Mouse (Mus musculus) brain, adult 10 weeks (tissue): ENCODE measurements around the gene Gtpbp3. TPM values are rescaled to one million over a fixed set of nuclear protein-coding genes. Genes with fewer than 3 reads are reported as not detected.

Experiments used
- polyA plus RNA-seq: library from polyadenylated mRNA; stranded (reverse); fragments of 350-450 nt; fragmentation: Illumina TruSeq; extraction: RNeasy Lipid Tissue Mini Kit (QIAGEN cat#74804); gene quantifications from one replicate; pipeline ENCODE4 v1.2.3, GENCODE M21; 2015; ENCODE audit warnings: low read depth, low replicate concordance

Gtpbp3 gene
- 27.3 TPM for polyA plus RNA-seq

GRCm38 (mm10) chr8:71487691-71488445 is at the start of gene Gtpbp3:
Gene Gtpbp3, plus strand, starts transcription at chr8:71488103.

GRCm38 (mm10) chr8:71463188-71464033 is 24.5 kb upstream of the Gtpbp3 start, which contains the start of gene Abhd8:
Gene Abhd8, minus strand, starts transcription at chr8:71463655.

DNA sequence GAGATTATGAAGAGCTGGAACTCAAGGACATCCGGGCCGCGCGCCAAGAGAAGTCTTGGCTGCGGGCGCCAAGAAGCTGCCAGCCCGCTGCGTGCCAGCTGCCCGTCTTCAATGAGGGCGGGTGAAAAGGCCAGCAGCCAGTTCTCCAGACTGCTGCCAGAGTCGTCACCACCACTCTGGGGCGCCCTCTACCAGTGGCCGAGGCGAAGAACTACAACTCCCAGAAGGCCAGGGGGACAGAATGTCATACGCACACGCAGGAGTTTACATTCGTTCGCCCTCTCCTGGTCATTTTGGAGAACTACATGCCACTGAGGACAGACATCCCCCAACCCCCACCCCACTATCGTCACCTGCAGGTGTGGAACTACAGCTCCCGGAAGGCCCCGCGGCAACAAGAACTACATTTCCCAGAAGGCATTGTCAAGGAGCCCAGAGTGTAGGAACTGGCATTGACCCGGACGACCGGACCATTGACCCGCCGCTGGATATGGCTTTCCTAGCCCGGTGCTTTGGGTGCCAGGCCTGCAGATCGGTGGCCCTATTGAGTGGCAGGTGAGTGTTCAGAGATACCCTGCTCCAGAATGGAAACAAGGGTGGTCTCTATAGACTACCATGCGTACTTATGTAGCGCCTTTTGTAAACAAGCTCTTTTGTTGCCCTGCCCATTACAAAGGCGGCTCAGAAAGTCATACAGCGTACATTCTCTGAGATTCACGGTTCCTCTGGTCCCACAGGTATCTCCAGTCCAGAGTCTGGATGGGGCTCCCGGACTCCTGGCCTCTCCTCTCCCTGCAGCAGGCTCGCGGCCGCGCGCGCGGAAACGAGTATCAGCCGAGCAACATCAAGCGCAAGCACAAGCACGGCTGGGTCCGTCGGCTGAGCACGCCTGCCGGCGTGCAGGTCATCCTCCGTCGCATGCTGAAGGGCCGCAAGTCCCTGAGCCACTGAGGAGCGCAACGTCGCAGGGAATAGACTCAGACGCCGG is 23.1 kb upstream of the Gtpbp3 start, which contains the start of gene Mrpl34:
Mrpl34 (plus strand) TSS at position 447 of the 988 bp plus-strand sequence.

GRCm38 (mm10) chr8:71468916-71469315 is 19.0 kb upstream of the Gtpbp3 start, which contains the start of gene Dda1:
Gene Dda1, plus strand, starts transcription at chr8:71469199.

DNA sequence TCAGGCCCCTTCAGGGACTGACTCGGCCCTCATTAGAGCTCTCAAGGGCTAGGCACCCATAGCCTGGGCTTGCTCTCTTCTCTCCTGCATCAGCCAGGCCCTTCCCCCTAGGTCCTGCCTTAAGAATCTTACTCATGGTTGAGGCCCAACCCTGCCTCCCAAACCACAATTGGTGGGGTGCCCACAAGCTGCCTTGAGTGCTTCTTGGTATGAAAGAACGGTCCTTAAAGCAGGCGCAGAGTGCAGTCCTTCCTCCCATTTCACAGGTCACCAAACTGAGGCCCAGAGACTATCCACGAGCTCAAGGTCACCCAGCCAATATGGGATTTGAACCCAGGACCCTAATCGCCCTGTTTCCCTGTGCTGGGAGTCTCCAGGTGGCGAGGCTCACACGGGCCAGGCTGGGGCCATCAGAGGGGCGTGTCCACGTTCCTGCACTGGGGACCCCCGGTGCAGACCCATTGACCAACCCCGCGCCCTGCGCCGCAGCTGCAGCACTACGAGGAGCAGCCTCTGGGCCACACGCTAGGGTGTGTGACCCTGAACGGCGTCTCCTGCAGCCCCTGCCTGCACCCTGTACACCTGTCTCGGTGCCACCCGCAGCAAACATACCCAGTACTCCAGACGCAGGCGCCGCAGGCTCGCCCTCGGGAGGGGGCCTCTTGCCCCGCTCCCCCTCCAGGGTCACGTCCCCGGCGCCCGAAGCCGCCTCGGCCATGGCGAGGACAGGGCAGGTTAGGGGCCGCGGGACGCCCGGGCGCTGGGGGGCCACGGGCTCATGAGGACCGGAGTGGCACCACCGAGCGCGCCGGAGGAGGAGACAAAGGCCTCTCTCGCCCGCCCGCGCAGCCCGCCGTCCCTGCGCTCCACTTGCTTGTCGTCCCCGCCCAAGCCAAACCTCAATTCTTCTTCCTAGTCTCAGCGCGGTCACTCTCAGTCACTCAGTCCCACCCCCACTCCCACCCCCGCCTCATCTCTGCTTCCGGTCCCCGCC is 2.5 kb upstream of the Gtpbp3 start, which contains the start of gene Ano8:
Ano8 (minus strand) TSS at position 822 of the 994 bp plus-strand sequence.

DNA sequence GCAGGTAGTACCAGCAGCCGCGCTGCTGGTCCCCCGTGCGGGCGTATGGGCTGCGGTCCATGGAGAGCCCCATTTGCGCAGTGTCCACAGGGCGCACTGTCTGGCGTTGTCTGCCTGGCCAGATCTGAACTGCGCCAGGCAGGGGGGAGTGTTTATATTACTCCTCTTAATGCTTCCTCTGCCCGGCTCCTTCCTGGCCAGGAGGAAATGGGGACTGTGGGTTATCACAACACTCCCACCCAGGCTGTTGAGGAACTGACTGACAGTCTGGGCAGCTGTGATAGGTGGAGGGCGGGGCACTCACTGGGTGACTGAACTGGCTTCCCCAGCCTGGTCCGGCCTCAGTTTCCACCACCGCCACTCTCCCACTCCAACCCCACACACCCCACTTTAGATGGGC is 23.7 kb downstream of the Gtpbp3 start, which contains the start of gene Plvap:
Plvap (minus strand) TSS at position 109 of the 400 bp plus-strand sequence.

DNA sequence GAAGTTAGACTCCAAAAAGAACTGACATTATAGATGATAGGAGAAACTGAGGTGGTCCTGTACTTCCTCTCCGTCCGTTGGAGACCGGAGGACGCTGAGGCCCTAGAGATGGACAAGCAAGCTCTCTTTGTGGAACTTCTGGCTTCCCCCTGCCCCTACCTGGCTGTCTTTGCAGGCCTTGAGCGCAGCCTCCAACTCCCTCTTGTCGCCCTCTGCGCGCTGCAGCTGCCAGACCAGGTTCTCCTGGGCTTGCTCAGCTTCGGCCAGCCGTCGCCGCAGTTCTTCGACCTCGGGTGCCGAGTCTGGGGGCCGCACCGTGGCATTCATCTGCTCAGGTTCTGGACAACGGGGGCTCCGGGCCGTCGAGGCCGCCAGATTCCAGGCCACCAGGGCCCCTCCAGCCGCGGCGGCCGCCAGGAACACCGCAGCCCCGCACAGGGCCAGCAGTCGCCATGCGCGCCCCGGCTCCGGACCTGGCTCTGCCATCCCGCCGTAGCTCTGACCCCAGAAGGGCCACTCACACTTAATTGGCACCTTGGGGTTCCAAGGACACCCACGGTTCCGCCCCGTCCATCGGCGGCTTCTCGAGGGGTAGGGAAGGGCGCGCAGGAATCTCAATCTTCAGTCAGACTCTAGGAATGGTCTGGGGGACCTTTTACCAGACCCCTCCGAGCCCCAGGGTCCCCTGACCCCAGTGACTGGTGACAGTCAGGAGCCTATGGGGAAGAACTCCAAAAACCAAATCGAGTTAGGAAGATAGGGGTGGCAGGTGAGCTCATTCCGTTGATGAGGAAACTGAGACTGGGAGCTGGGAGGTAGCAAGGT is 37.5 kb downstream of the Gtpbp3 start, which contains the start of gene Ccdc194:
Ccdc194 (minus strand) TSS at position 486 of the 825 bp plus-strand sequence.

GRCm38 (mm10) chr8:71537028-71537867 is 49.3 kb downstream of the Gtpbp3 start, which contains the start of gene Bst2:
Gene Bst2, minus strand, starts transcription at chr8:71537456.

DNA sequence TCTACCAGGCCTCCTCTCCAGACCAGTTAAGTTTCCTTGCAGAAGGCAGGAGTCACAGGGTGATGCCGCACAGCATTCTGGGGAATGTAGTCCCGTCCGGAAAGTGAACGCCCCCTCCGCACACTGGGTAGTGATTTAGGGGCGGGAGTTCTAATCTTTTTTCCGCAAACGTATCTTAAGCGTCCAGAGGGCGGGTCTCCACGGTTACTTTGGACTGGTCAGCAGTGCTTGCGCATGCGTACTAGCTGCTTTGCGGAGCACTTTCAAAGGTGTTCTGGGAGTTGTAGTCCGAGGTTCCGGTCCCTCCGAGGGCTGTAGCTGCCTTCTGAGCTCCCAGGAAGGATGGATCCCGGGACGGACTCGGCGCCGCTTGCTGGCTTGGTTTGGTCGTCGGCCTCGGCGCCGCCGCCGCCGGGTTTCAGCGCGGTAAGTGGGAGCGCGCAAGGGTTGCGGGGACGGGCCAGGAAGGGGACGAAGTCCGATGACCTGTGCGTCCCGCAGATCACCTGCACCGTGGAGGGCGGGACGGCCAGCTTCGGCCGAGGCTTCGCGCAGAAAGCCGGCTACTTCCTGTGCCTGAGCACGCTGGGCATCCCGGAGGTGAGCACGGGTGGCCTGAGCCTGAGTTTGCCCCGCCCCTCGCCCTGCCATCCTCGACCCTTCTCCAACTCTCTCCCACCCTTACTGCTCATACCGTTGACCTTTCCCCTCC is 54.9 kb downstream of the Gtpbp3 start, which contains the start of gene Mvb12a:
Mvb12a (plus strand) TSS at position 291 of the 712 bp plus-strand sequence.

Other genes starting within 250 kb of the Gtpbp3 start
- 25.3 TPM for gene Myo9b, start 215.4 kb upstream of the Gtpbp3 start, polyA plus RNA-seq
- gene Haus8, start 215.2 kb upstream of the Gtpbp3 start, polyA plus RNA-seq = 16.5 TPM
- gene Use1, start 121.3 kb upstream of the Gtpbp3 start, polyA plus RNA-seq = 174 TPM
- gene Ocel1, start 116.8 kb upstream of the Gtpbp3 start, polyA plus RNA-seq = 11.4 TPM
- 24.3 TPM for gene Nr2f6, start 106.1 kb upstream of the Gtpbp3 start, polyA plus RNA-seq
- gene Ushbp1, start 92.3 kb upstream of the Gtpbp3 start, polyA plus RNA-seq = 4.5 TPM
- gene Babam1, start 91.2 kb upstream of the Gtpbp3 start, polyA plus RNA-seq = 120 TPM
- 0.43 TPM for gene Ankle1, start 82.1 kb upstream of the Gtpbp3 start, polyA plus RNA-seq
- 254 TPM for gene Abhd8, start 24.4 kb upstream of the Gtpbp3 start, polyA plus RNA-seq
- 76.2 TPM for gene Mrpl34, start 23.1 kb upstream of the Gtpbp3 start, polyA plus RNA-seq
- 68.9 TPM for gene Dda1, start 18.9 kb upstream of the Gtpbp3 start, polyA plus RNA-seq
- gene Ano8, start 2.1 kb upstream of the Gtpbp3 start, polyA plus RNA-seq = 27.6 TPM
- 7.4 TPM for gene Plvap, start 23.6 kb downstream of the Gtpbp3 start, polyA plus RNA-seq
- not detected for gene Ccdc194, start 37.6 kb downstream of the Gtpbp3 start, polyA plus RNA-seq
- gene Bst2, start 49.4 kb downstream of the Gtpbp3 start, polyA plus RNA-seq = 12.1 TPM
- gene Mvb12a, start 54.8 kb downstream of the Gtpbp3 start, polyA plus RNA-seq = 48.3 TPM
- gene Tmem221, start 70.8 kb downstream of the Gtpbp3 start, polyA plus RNA-seq = not detected
- gene Nxnl1, start 78.5 kb downstream of the Gtpbp3 start, polyA plus RNA-seq = 0.16 TPM
- gene Slc27a1, start 80.8 kb downstream of the Gtpbp3 start, polyA plus RNA-seq = 72.5 TPM
- gene Pgls, start 104.1 kb downstream of the Gtpbp3 start, polyA plus RNA-seq = 36.5 TPM
- 3.6 TPM for gene Fam129c, start 109.5 kb downstream of the Gtpbp3 start, polyA plus RNA-seq
- 51.4 TPM for gene Colgalt1, start 122.9 kb downstream of the Gtpbp3 start, polyA plus RNA-seq
- gene Unc13a, start 183.7 kb downstream of the Gtpbp3 start, polyA plus RNA-seq = 119 TPM
- 2.9 TPM for gene Jak3, start 188.2 kb downstream of the Gtpbp3 start, polyA plus RNA-seq
- 0.92 TPM for gene Insl3, start 201.1 kb downstream of the Gtpbp3 start, polyA plus RNA-seq
- 0.88 TPM for gene B3gnt3, start 213.7 kb downstream of the Gtpbp3 start, polyA plus RNA-seq
- gene Fcho1, start 237.6 kb downstream of the Gtpbp3 start, polyA plus RNA-seq = 83.6 TPM